Mouse (Mus musculus) myocyte (in vitro differentiated cells): ENCODE measurements around the gene Tep1.

Experiments
- MAX ChIP-seq: IDR thresholded peaks from one replicate; pipeline ENCODE4 v1.6.1; 2011; ENCODE audit warnings: low read depth, mild to moderate bottlenecking, control low read depth
- POLR2A ChIP-seq: IDR thresholded peaks from one replicate; pipeline ENCODE4 v1.6.1; 2011; ENCODE audit warnings: low read depth, mild to moderate bottlenecking, control low read depth, moderate library complexity; ENCODE audit not compliant: insufficient read length
- REST ChIP-seq: IDR thresholded peaks from one replicate; pipeline ENCODE4 v1.6.1; 2011; ENCODE audit warnings: mild to moderate bottlenecking, control low read depth, moderate library complexity; ENCODE audit not compliant: insufficient read depth, insufficient read length
- SRF ChIP-seq: IDR thresholded peaks from one replicate; pipeline ENCODE4 v1.6.1; 2011; ENCODE audit warnings: low read depth; ENCODE audit not compliant: control insufficient read depth, insufficient read length
- TCF12 ChIP-seq: IDR thresholded peaks from one replicate; pipeline ENCODE4 v1.6.1; 2011; ENCODE audit warnings: mild to moderate bottlenecking, control low read depth; ENCODE audit not compliant: poor library complexity, insufficient read depth, severe bottlenecking

DNA sequence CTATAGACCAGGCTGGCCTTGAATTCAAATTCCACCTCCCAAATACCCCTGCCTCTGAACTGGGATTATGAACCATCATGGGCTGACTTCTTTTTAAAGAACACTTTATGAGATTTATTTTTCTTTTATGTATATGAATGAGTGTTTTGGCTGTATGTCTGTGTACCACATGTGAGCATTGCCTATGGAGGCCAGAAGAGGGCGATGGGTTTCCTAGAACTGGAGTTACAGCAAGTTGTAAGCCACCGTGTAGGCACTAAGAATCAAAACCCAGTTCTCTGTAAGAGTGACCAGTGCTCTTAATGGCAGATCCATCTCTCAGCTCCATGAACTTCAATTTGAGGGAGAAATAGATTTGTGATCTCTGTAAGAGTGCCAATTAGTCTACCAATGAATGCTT lies 47.1 kb downstream of the Tep1 start:
- no peak for TF ChIP-seq REST
- no peak for TF ChIP-seq POLR2A
- no peak for TF ChIP-seq MAX
- no peak for TF ChIP-seq TCF12
- TF ChIP-seq SRF = no peak
